Mouse (Mus musculus): ENCODE data around the gene Catip. TPM values are rescaled to one million over a fixed set of nuclear protein-coding genes. Genes with fewer than 3 reads are reported as not detected.

Gene Catip
- total and polyA plus RNA-seq, 2 experiments from 2014 or later = 0.61 TPM; not detected in 1

DNA sequence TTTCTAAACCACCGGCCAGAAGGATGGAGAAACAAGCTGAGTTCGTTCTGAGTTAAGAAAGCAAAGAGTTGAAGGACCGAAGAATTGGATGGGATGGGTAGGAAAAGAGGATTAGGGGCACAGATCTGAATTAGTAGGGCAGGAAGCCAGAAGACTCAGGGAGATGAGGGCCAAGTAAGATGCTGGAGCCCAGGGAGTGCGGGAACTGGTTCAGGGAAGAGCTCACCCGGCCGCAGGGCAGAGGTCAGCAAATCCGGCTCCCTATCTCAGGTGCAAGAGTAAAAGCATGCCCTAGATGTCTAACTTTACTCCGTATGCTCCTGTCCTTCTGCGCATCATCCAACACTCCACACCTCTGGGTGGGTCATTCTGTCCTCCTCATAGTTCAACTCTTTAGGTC, 29.0 kb upstream of the Catip start:
- H3K4me3 ChIP-seq (ENCODE audit: low read depth, low read length) = peak overlapping the region; percentile 46
- 5% methylated on average over 9 of the region's 9 CpGs for WGBS
- peak overlapping the region; percentile 77 for H3K4me2 ChIP-seq (ENCODE audit: low read depth, low read length)
- no peaks in the 10 kb centered on the region for H3K27me3 ChIP-seq (ENCODE audit: control insufficient read depth, insufficient read depth, low read length)
- H3K27ac ChIP-seq (ENCODE audit: low read depth) = peak overlapping the region; percentile 75
- H3K4me1 ChIP-seq (ENCODE audit: control insufficient read depth, insufficient read depth) = peaks cover 60% of the 10 kb centered on the region
- H3K36me3 ChIP-seq (replicated peaks; ENCODE audit: control insufficient read depth, insufficient read depth, low read length) = 0 out of 2 replicates have a peak, but pooled peaks cover under 1% of the 10 kb centered on the region
- ATAC-seq (ENCODE audit: insufficient read depth, low read depth) (no peak), DNase-seq (ENCODE audit: low spot score) (no peak)
- H3K9me3 ChIP-seq (replicated peaks; ENCODE audit: control insufficient read depth, low read length) = no peaks in the 10 kb centered on the region
- H3K9ac ChIP-seq (replicated peaks; ENCODE audit: low read depth, low read length) = peak overlapping the region; percentile 42
- no peak for TF ChIP-seq CTCF (IDR thresholded peaks at IDR 0.05; ENCODE audit: low read depth)

DNA sequence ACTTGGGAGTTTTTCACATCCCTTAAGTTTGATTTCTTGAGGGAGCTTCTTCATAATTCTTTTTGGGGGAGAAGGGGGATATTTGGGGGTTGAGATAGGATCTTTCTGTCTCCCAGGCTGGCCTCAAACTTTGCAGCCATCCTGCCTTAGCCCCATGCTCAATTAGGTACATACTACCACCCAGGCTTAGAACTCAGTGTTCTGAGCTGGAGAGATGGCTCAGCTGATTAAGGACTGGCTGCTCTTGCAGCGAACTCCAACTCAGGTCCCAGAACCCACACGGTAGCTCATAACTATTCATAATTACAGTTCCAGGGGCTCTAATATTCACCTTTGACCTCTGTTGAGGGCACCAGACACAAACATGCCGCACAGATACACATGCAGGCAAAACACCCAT, 27.3 kb upstream of the Catip start:
- no peak overlapping the region for H3K4me3 ChIP-seq (ENCODE audit: low read depth, low read length)
- 72% methylated on average over 3 of the region's 3 CpGs for WGBS
- H3K36me3 ChIP-seq (replicated peaks; ENCODE audit: control insufficient read depth, insufficient read depth, low read length) = no peaks in the 10 kb centered on the region
- H3K4me2 ChIP-seq (ENCODE audit: low read depth, low read length) = peak overlapping the region; percentile 77
- H3K4me1 ChIP-seq (ENCODE audit: control insufficient read depth, insufficient read depth) = peaks cover 67% of the 10 kb centered on the region
- ATAC-seq (ENCODE audit: insufficient read depth, low read depth) = no peak
- H3K9me3 ChIP-seq (replicated peaks; ENCODE audit: control insufficient read depth, low read length) = no peaks in the 10 kb centered on the region
- H3K27me3 ChIP-seq (ENCODE audit: control insufficient read depth, insufficient read depth, low read length) = no peaks in the 10 kb centered on the region
- no peak for TF ChIP-seq CTCF (IDR thresholded peaks at IDR 0.05; ENCODE audit: low read depth)
- no peak for TF ChIP-seq EP300 (IDR thresholded peaks at IDR 0.05; ENCODE audit: low read depth)
- DNase-seq (ENCODE audit: low spot score) = no peak
- H3K27ac ChIP-seq (ENCODE audit: low read depth) = peak overlapping the region; percentile 63
- H3K9ac ChIP-seq (replicated peaks; ENCODE audit: low read depth, low read length) = no peak overlapping the region

- WGBS = 49% methylated on average over 4 of the region's 4 CpGs
- Histone ChIP-seq H3K27ac (ENCODE audit: low read depth) (peak overlapping the region; percentile 63), H3K4me2 (ENCODE audit: low read depth, low read length) (peak overlapping the region; percentile 77), H3K4me3 (ENCODE audit: low read depth, low read length) (no peak overlapping the region), H3K36me3 (replicated peaks; ENCODE audit: control insufficient read depth, insufficient read depth, low read length) (no peaks in the 10 kb centered on the region), H3K9ac (replicated peaks; ENCODE audit: low read depth, low read length) (no peak overlapping the region), H3K4me1 (ENCODE audit: control insufficient read depth, insufficient read depth) (peaks cover 68% of the 10 kb centered on the region), H3K9me3 (replicated peaks; ENCODE audit: control insufficient read depth, low read length) (no peaks in the 10 kb centered on the region), H3K27me3 (ENCODE audit: control insufficient read depth, insufficient read depth, low read length) (no peaks in the 10 kb centered on the region)
- TF ChIP-seq CTCF (IDR thresholded peaks at IDR 0.05; ENCODE audit: low read depth) (no peak), EP300 (IDR thresholded peaks at IDR 0.05; ENCODE audit: low read depth) (no peak; the same call in 1 of the 2 replicates)
- no peak for ATAC-seq (ENCODE audit: insufficient read depth, low read depth)
- DNase-seq (ENCODE audit: low spot score) = no peak
These were observed 26.9 kb upstream of the Catip start for GRCm38 (mm10) chr1:74335033-74335432.

DNA sequence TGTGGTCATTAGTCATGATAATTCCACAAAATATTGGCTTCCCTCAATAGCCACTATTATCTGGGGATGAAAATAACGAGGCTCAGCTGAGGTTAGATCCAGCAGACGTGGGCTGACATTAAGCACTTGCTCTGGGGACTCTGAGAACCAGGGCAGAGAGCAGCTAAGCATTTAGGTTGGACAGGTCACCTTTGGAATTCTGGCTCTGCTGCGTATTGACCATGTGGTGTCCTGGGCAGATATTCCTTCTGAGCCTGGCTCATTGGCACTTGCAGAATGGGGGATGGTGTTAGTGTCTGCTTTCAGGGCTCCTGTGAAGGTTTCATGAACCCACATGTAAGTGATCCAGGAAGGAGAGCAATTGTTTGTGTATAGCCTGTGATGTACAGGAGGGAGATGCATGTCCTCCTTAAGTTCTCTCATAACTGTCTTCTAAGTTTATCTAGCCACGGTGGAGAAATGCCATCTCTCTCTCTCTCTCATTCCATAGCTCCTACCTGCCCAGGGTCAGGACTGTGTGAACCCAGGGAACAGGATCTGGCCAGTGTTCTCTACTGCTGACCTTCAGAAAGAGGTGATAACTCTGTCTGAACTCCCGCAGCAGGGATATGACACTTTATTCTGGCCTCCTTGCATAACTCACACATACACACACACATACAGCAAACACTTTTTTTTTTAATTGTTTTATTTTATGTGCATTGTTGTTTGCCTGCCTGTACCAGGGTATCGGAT, 26.3 kb upstream of the Catip start:
- Histone ChIP-seq H3K27ac (ENCODE audit: low read depth) (0 out of 2 replicates have a peak overlapping the region, but pooled peaks have one; percentile 75), H3K4me3 (ENCODE audit: low read depth, low read length) (no peak overlapping the region), H3K4me2 (ENCODE audit: low read depth, low read length) (no peak overlapping the region), H3K27me3 (ENCODE audit: control insufficient read depth, insufficient read depth, low read length) (no peaks in the 10 kb centered on the region), H3K4me1 (ENCODE audit: control insufficient read depth, insufficient read depth) (peaks cover 70% of the 10 kb centered on the region), H3K9ac (replicated peaks; ENCODE audit: low read depth, low read length) (no peak overlapping the region), H3K9me3 (replicated peaks; ENCODE audit: control insufficient read depth, low read length) (no peaks in the 10 kb centered on the region), H3K36me3 (replicated peaks; ENCODE audit: control insufficient read depth, insufficient read depth, low read length) (no peaks in the 10 kb centered on the region)
- DNase-seq (ENCODE audit: low spot score) (no peak), ATAC-seq (ENCODE audit: insufficient read depth, low read depth) (no peak)
- WGBS = 43% methylated on average over 6 of the region's 6 CpGs
- TF ChIP-seq EP300 (IDR thresholded peaks at IDR 0.05; ENCODE audit: low read depth) (no peak), CTCF (IDR thresholded peaks at IDR 0.05; ENCODE audit: low read depth) (no peak)

DNA sequence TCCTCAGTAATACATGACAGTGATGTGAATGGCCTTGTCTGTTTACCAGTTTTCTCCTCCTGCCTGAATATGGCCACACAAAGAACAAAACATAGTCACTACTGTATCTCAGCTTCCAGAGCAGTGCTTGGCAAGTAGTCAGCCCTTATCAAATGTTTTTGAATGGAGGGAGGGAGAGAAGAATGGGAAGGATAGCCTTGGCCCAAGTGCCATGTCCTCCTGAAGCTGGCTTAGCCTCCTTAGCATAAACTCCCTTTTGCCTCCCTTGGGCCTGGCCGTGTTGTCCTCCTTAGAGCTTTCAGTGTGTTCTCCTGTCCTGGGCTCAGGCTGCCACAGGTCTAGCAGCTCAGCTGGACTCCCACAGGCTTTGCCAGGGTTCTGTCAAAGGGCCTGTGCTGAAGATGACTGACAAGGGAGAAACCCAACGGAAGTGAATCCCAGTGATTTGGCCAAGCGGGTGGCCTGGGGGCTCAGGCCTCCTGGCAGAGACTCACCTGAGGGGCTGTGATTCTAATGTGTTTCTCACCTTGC, 24.6 kb upstream of the Catip start:
- no peak overlapping the region for H3K9ac ChIP-seq (replicated peaks; ENCODE audit: low read depth, low read length)
- DNase-seq (ENCODE audit: low spot score) (no peak), ATAC-seq (ENCODE audit: insufficient read depth, low read depth) (no peak)
- H3K9me3 ChIP-seq (replicated peaks; ENCODE audit: control insufficient read depth, low read length) = no peaks in the 10 kb centered on the region
- WGBS = 40% methylated on average over 3 of the region's 3 CpGs
- H3K4me3 ChIP-seq (ENCODE audit: low read depth, low read length) = no peak overlapping the region
- TF ChIP-seq EP300 (IDR thresholded peaks at IDR 0.05; ENCODE audit: low read depth) = no peak
- H3K4me1 ChIP-seq (ENCODE audit: control insufficient read depth, insufficient read depth) = peaks cover 61% of the 10 kb centered on the region
- H3K4me2 ChIP-seq (ENCODE audit: low read depth, low read length) = no peak overlapping the region
- H3K36me3 ChIP-seq (replicated peaks; ENCODE audit: control insufficient read depth, insufficient read depth, low read length) = no peaks in the 10 kb centered on the region
- peak overlapping the region; percentile 75 for H3K27ac ChIP-seq (ENCODE audit: low read depth)
- H3K27me3 ChIP-seq (ENCODE audit: control insufficient read depth, insufficient read depth, low read length) = no peaks in the 10 kb centered on the region
